Mouse (Mus musculus) liver, embryonic 11.5 days (tissue): ENCODE results near the gene a. TPM values are rescaled to one million over a fixed set of nuclear protein-coding genes. Genes with fewer than 3 reads are reported as not detected.
"Not testable (repeated sequence)": the region's sequence is repeated elsewhere in the genome, so short reads cannot be mapped to it uniquely, and the experiment has no call there.

Experiments
- ATAC-seq: fragments of 200-750 bp; cut with Nextera tagmentation; replicated peaks from 2 replicates; pipeline ENCODE4 v1.8.0; 2017; ENCODE audit warnings: moderate number of reproducible peaks, mild to moderate bottlenecking, moderate TSS enrichment, moderate library complexity; ENCODE audit not compliant: low FRiP score
- DNase-seq: peaks from one replicate; pipeline ENCODE4 v3.0.0-alpha.2; 2017; ENCODE audit warnings: low spot score
- H3K27ac ChIP-seq: fragments of 300-500 bp; sonication (generic); 2 replicates; pipeline ENCODE4 v1.5.1; 2014; ENCODE audit warnings: mild to moderate bottlenecking, low read depth, low read length, control low read depth
- H3K27me3 ChIP-seq: fragments of 300-500 bp; sonication (generic); replicated peaks from 2 replicates; pipeline ENCODE4 v1.6.1; 2014; ENCODE audit warnings: low read length, mixed read lengths; ENCODE audit not compliant: control insufficient read depth, insufficient read depth
- H3K36me3 ChIP-seq: fragments of 300-500 bp; sonication (generic); 2 replicates; pipeline ENCODE4 v1.6.1; 2014; ENCODE audit warnings: mild to moderate bottlenecking, low read length, moderate library complexity, mixed read lengths; ENCODE audit not compliant: control insufficient read depth, insufficient read depth
- H3K4me1 ChIP-seq: fragments of 300-500 bp; sonication (generic); replicated peaks from 2 replicates; pipeline ENCODE4 v1.6.1; 2014; ENCODE audit warnings: low read length, mixed read lengths; ENCODE audit not compliant: control insufficient read depth, insufficient read depth
- H3K4me2 ChIP-seq: fragments of 300-500 bp; sonication (generic); 2 replicates; pipeline ENCODE4 v1.6.1; 2014; ENCODE audit warnings: mild to moderate bottlenecking, control low read depth, moderate library complexity
- H3K4me3 ChIP-seq: fragments of 300-500 bp; sonication (generic); 2 replicates; pipeline ENCODE4 v1.5.1; 2014; ENCODE audit warnings: low read depth, low read length, control low read depth
- H3K9ac ChIP-seq: fragments of 300-500 bp; sonication (generic); 2 replicates; pipeline ENCODE4 v1.6.1; 2014; ENCODE audit warnings: low read depth, low read length, control low read depth
- H3K9me3 ChIP-seq: fragments of 300-500 bp; sonication (generic); 2 replicates; pipeline ENCODE4 v1.6.1; 2016; ENCODE audit warnings: low read length, inconsistent platforms, mixed read lengths; ENCODE audit not compliant: control insufficient read depth
- WGBS: fragments of 180-500 bp; shearing (Covaris S2); extraction: QIAGEN DNeasy Blood & Tissue Kit; methylation state at CpG from one replicate; pipeline ENCODE4 v1.1.7; 2014; 5-methylcytosine and 5-hydroxymethylcytosine counted together
- polyA plus RNA-seq: library from polyadenylated mRNA; unstranded; fragments of >200 nt; fragmentation: Nextera tagmentation; extraction: Ambion mirVana; gene quantifications from 2 replicates; pipeline ENCODE4 v1.2.1, GENCODE M21; 2014

Gene a
- polyA plus RNA-seq, 1 experiment from 2014 or later: 0.62 TPM

DNA sequence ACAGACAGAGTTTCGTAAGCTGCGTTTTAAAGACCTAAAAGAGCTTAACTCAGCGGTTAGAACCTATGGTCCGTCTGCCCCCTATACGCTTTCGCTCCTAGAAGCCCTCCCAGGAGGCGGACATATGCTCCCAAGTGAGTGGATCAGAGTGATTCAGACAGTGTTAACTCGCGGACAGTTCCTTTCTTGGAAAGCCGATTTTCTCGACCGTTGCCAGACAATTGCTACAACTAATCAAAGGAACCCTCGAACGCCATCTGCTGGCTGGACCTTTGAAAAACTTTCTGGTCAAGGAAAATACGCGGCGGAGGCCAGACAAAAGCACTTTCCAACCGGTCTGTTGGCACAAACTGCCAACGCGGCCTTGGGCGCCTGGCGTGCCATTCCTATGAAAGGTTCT, 228.5 kb downstream of the a start:
- peak overlapping the region; percentile 41 for H3K9ac ChIP-seq
- ATAC-seq (peak; percentile 80), DNase-seq (peak; percentile 83)
- H3K36me3 ChIP-seq: no peaks in the 10 kb centered on the region
- H3K9me3 ChIP-seq: no peaks in the 10 kb centered on the region
- H3K4me2 ChIP-seq: peak overlapping the region; percentile 80
- H3K4me1 ChIP-seq: no peaks in the 10 kb centered on the region
- under 1% methylated on average over 22 of the region's 22 CpGs for WGBS
- peak overlapping the region; percentile 48 for H3K4me3 ChIP-seq
- no peaks in the 10 kb centered on the region for H3K27me3 ChIP-seq
- H3K27ac ChIP-seq: peak overlapping the region; percentile 36

DNA sequence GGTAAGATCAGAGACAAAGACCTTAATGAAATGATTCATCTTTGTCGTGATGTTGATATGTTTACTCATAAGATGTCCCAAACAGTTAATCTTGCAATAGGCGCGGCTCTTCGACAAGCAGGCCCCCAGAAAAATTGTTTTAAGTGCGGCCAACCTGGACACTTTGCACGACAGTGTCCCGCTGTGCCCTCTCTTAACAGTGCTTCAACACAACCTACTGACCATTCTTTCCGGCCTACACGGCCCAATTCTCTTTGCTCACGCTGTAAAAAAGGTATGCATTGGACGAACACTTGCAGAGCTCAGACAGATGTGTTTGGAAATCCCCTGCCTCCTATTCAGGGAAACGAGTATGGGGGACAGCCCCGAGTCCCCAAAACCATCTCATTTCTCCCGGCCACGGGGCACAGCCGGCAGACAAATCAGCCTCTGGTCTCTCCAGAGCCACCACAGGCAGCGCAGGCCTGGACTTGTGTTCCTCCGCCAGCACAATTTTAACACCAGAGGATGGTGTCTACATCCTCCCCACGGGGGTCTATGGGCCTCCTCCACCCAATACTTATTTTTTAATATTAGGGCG, 229.1 kb downstream of the a start:
- 38% methylated on average over 20 of the region's 20 CpGs for WGBS
- not testable (repeated sequence) for H3K36me3 ChIP-seq, H3K9ac ChIP-seq, H3K4me1 ChIP-seq, H3K4me3 ChIP-seq, ATAC-seq, H3K4me2 ChIP-seq, DNase-seq, H3K27me3 ChIP-seq, H3K9me3 ChIP-seq, H3K27ac ChIP-seq

GRCm38 (mm10) chr2:155030831-155031230, 239.6 kb downstream of the a start:
- H3K27ac ChIP-seq: no peak overlapping the region
- no peak overlapping the region for H3K4me3 ChIP-seq
- 0 out of 2 replicates have a peak, but pooled peaks cover 2% of the 10 kb centered on the region for H3K4me1 ChIP-seq
- ATAC-seq: no peak
- no peak overlapping the region for H3K9ac ChIP-seq
- H3K36me3 ChIP-seq: no peaks in the 10 kb centered on the region
- no peak for DNase-seq
- no peaks in the 10 kb centered on the region for H3K9me3 ChIP-seq
- 67% methylated on average over 7 of the region's 7 CpGs for whole genome bisulfite sequencing
- H3K27me3 ChIP-seq: peaks cover 4% of the 10 kb centered on the region; the same call in 1 of the 2 replicates
- no peak overlapping the region for H3K4me2 ChIP-seq

- H3K27me3 ChIP-seq: peaks cover 4% of the 10 kb centered on the region; the same call in 1 of the 2 replicates
- H3K4me3 ChIP-seq: no peak overlapping the region
- no peaks in the 10 kb centered on the region for H3K9me3 ChIP-seq
- no peak overlapping the region for H3K27ac ChIP-seq
- ATAC-seq (no peak), DNase-seq (no peak)
- no peak overlapping the region for H3K9ac ChIP-seq
- no peaks in the 10 kb centered on the region for H3K36me3 ChIP-seq
- no peak overlapping the region; the same call in 1 of the 2 replicates for H3K4me2 ChIP-seq
- WGBS: 36% methylated on average over 19 of the region's 19 CpGs
- 0 out of 2 replicates have a peak, but pooled peaks cover 2% of the 10 kb centered on the region for H3K4me1 ChIP-seq
These were observed 241.9 kb downstream of the a start for GRCm38 (mm10) chr2:155032938-155033710.

DNA sequence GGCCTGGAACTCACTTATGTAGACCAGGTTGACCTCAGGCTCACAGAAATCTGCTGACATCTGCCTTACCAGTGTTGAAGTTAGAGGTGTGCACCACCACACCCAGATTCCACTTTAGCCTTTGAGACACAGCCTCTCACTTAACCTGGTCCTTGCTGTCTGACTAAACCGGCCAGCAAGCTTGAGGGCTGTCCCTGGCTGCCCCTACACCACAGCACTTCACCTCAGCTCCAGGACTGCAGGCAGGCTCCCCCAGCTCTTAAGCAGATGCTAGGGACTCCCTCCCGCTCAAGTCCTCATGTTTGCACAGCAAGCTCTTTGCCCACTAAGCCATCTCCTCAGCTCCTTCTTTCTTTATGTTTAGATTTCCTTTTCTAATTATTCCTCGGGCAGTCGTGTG, 248.8 kb downstream of the a start:
- no peak for ATAC-seq
- no peak overlapping the region for H3K27ac ChIP-seq
- 70% methylated on average over 4 of the region's 4 CpGs for WGBS

GRCm38 (mm10) chr2:155044542-155044941, 253.3 kb downstream of the a start:
- Histone ChIP-seq H3K4me3 (no peak overlapping the region), H3K9me3 (no peaks in the 10 kb centered on the region), H3K9ac (no peak overlapping the region), H3K4me1 (no peaks in the 10 kb centered on the region), H3K36me3 (no peaks in the 10 kb centered on the region), H3K4me2 (no peak overlapping the region), H3K27ac (no peak overlapping the region), H3K27me3 (no peaks in the 10 kb centered on the region)
- WGBS: 62% methylated on average over 3 of the region's 3 CpGs
- DNase-seq: no peak
- ATAC-seq: no peak

More for the DNA sequence above, 248.8 kb downstream of the a start:
- no peaks in the 10 kb centered on the region for H3K27me3 ChIP-seq
- no peak overlapping the region for H3K4me3 ChIP-seq
- no peaks in the 10 kb centered on the region for H3K9me3 ChIP-seq
- no peaks in the 10 kb centered on the region for H3K36me3 ChIP-seq
- no peaks in the 10 kb centered on the region for H3K4me1 ChIP-seq
- H3K4me2 ChIP-seq: no peak overlapping the region
- H3K9ac ChIP-seq: no peak overlapping the region
- DNase-seq: no peak

GRCm38 (mm10) chr2:155045075-155045474, 253.9 kb downstream of the a start:
- Histone ChIP-seq H3K27me3 (no peaks in the 10 kb centered on the region), H3K4me1 (peaks cover 2% of the 10 kb centered on the region), H3K9me3 (no peaks in the 10 kb centered on the region), H3K27ac (no peak overlapping the region), H3K9ac (no peak overlapping the region), H3K4me3 (no peak overlapping the region), H3K4me2 (no peak overlapping the region), H3K36me3 (no peaks in the 10 kb centered on the region)
- 75% methylated on average over 3 of the region's 3 CpGs for WGBS
- DNase-seq (no peak), ATAC-seq (no peak)

GRCm38 (mm10) chr2:155046803-155047202, 255.6 kb downstream of the a start:
- H3K27ac ChIP-seq: no peak overlapping the region
- no peak for DNase-seq
- no peak overlapping the region for H3K4me3 ChIP-seq
- H3K4me2 ChIP-seq: no peak overlapping the region
- H3K36me3 ChIP-seq: no peaks in the 10 kb centered on the region
- no peak for ATAC-seq
- no peaks in the 10 kb centered on the region for H3K9me3 ChIP-seq
- no peak overlapping the region for H3K9ac ChIP-seq
- WGBS: 78% methylated on average over 2 of the region's 2 CpGs
- H3K4me1 ChIP-seq: peaks cover 11% of the 10 kb centered on the region
- H3K27me3 ChIP-seq: no peaks in the 10 kb centered on the region
